14 mouse cellular contexts compared by ENCODE assay signal in the genomic region with DNA sequence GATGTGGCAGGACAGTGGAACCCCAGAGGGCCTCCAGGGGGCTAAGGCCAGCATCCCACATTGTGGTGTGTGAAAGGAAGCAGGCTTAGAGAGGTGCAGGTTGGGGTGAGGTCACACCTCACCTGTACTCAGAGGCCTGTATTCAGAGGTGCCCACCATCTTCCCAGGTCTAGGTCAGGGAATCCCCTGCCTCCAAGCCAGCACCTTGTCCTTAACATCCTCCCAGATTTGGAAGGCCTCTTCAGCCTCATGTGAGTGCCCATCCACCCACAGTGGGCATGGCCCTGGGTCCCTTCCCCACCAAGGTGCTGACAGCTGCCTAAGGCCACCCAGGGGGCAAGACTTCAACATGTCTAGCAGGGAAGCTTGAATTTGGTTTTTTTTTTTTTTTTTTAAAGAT. TPM values are rescaled to one million over a fixed set of nuclear protein-coding genes. Genes with fewer than 3 reads are reported as not detected.
"Had no signal": no experiment of that assay in that cellular context is flagged by ENCODE, and none has a peak within 500 bp of the region (broad histone marks: within the 10 kb centered on the region; RNA-seq: fewer than 3 reads in every experiment).

No protein-coding gene starts in this region.

- H3K4me3 ChIP-seq: limb, embryonic 13.5 days; midbrain, embryonic 10.5 days; neural tube, embryonic 12.5 days had no signal

- H3K27me3 ChIP-seq: limb, embryonic 13.5 days; neural tube, embryonic 12.5 days had no signal

- ATAC-seq: intestine, embryonic 16.5 days had no signal

- DNase-seq: kidney, adult 9 months; kidney, postnatal 10 days; left cerebral cortex, postnatal 4 days; lung, embryonic 14.5 days; lung, postnatal 10 days; midbrain, embryonic 14.5 days; right cerebral cortex, postnatal 25 days had no signal

- H3K9ac ChIP-seq: limb, embryonic 13.5 days; lung, embryonic 14.5 days; neural tube, embryonic 12.5 days had no signal

- H3K4me2 ChIP-seq: limb, embryonic 13.5 days; liver, embryonic 11.5 days; lung, embryonic 14.5 days; neural tube, embryonic 12.5 days had no signal

- H3K27ac ChIP-seq: limb, embryonic 13.5 days; midbrain, embryonic 10.5 days; neural tube, embryonic 12.5 days had no signal

- H3K9me3 ChIP-seq: limb, embryonic 13.5 days; midbrain, embryonic 10.5 days; neural tube, embryonic 12.5 days had no signal

RNA-seq across cellular contexts. Expression of gene Ankle1, which starts 4.4 kb away (rescaled TPM):
- total RNA-seq: neutrophil, adult 5-6 weeks had no signal

RNA-seq across cellular contexts. Expression of gene Ushbp1, which starts 5.9 kb away (rescaled TPM):
- total RNA-seq: megakaryocyte, adult 5-6 weeks; neutrophil, adult 5-6 weeks had no signal
